Mouse (Mus musculus): ENCODE results near the gene Gm40460. TPM values are rescaled to one million over a fixed set of nuclear protein-coding genes. Genes with fewer than 3 reads are reported as not detected.
"Not testable (repeated sequence)": the region's sequence is repeated elsewhere in the genome, so short reads cannot be mapped to it uniquely, and the experiment has no call there.

The Gm40460 gene
- polyA plus RNA-seq, 1 experiment from 2014 or later, result not detected

DNA sequence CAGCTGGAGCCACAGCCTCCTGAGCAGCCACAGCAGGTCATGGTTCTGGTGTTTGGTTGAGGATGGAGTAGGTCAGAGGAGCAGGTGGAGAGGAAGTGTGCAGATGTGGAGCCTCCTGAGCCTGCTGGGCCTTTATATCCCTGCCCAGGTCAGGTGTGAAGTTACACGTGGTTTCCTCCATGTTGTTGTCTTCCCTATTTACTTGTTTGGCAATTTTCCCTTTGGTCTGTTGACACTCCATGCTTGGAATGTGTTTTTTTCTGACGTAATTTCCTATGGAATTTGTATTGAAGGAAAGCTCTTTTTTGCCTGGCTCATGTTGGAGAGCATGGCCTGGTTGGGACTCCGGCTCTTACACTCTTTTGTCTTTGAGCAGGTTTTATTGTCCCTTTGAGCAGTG is 11.0 kb downstream of the Gm40460 start, which contains the start of gene Krtap5-5:
Gene Krtap5-5, minus strand, starts transcription at position 101 of the 400 bp plus-strand sequence.
- not testable (repeated sequence) for H3K9me3 ChIP-seq; H3K4me3 ChIP-seq; H3K27ac ChIP-seq; H3K4me1 ChIP-seq (replicated peaks); H3K27me3 ChIP-seq (ENCODE audit: insufficient read depth, poor library complexity, severe bottlenecking); H3K36me3 ChIP-seq; DNase-seq (ENCODE audit: low spot score)
- 55% methylated on average over 3 of the region's 3 CpGs for WGBS

DNA sequence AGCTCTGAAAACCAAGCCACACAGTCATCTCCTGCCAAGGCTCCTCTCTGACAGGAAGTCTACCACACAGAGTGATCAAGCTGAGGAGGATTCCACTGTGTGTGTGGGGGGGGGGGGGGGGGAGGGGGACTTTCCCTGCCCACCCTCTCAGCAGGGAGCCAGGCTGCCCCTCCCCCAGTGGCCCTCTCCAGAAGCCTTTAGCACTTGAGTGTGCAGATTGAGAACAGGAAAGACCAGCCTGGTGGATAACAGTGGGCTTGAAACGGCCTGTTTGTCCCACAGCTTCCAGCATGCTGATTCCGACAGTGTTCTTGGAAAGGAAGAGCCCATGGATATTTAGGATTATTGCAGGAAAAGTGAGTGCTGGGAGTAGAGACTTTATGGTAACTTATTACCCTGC is 16.4 kb downstream of the Gm40460 start:
- 44% methylated on average over 2 of the region's 2 CpGs for WGBS
- no peak overlapping the region for H3K27ac ChIP-seq
- peaks cover 4% of the 10 kb centered on the region for H3K4me1 ChIP-seq (replicated peaks)
- H3K27me3 ChIP-seq (ENCODE audit: insufficient read depth, poor library complexity, severe bottlenecking), result no peaks in the 10 kb centered on the region
- H3K36me3 ChIP-seq, result no peaks in the 10 kb centered on the region
- no peak overlapping the region for H3K4me3 ChIP-seq
- no peak for DNase-seq (ENCODE audit: low spot score)
- H3K9me3 ChIP-seq, result no peaks in the 10 kb centered on the region

DNA sequence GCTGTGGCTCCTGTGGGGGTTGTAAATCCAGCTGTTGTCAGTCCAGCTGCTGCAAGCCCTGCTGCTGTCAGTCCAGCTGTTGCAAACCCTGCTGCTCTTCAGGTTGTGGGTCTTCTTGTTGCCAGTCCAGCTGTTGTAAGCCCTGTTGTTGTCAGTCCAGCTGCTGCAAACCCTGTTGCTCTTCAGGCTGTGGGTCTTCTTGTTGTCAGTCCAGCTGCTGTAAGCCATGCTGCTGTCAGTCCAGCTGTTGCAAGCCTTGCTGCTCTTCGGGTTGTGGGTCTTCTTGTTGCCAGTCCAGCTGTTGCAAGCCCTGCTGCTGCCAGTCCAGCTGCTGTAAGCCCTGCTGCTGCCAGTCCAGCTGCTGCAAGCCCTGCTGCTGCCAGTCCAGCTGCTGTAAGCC is 28.7 kb downstream of the Gm40460 start:
- not testable (repeated sequence) for H3K4me1 ChIP-seq (replicated peaks); H3K4me3 ChIP-seq; H3K36me3 ChIP-seq; H3K9me3 ChIP-seq; H3K27me3 ChIP-seq (ENCODE audit: insufficient read depth, poor library complexity, severe bottlenecking); H3K27ac ChIP-seq; DNase-seq (ENCODE audit: low spot score)
- 66% methylated on average over 1 of the region's 1 CpGs for WGBS

DNA sequence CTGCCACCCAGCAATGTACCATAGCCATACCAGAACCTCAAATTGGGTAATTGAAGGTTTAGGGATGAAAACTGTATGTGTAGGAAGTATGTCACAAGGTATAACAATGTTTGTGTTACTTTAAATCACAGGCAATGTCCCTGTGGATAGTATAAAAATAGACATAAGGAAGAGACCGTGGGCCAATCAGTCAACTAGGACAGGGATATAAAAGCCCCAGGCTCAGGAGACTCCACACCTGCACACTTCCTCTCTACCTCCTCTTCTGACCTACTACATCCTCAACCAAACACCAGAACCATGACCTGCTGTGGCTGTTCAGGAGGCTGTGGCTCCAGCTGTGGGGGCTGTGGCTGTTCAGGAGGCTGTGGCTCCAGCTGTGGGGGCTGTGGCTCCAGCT is 29.3 kb downstream of the Gm40460 start, which contains the start of gene Gm7579:
Gene Gm7579, plus strand, starts transcription at position 301 of the 400 bp plus-strand sequence.
- H3K4me3 ChIP-seq, result no peak within 1 kb of the TSS
- no peaks in the 10 kb centered on the region for H3K4me1 ChIP-seq (replicated peaks)
- no peak within 1 kb of the TSS for H3K27ac ChIP-seq
- WGBS, result 89% methylated on average over 1 of the region's 1 CpGs
- no peak for DNase-seq (ENCODE audit: low spot score)
- H3K36me3 ChIP-seq, result no peaks in the 10 kb centered on the region
- H3K9me3 ChIP-seq, result no peaks in the 10 kb centered on the region
- H3K27me3 ChIP-seq (ENCODE audit: insufficient read depth, poor library complexity, severe bottlenecking), result no peaks in the 10 kb centered on the region

DNA sequence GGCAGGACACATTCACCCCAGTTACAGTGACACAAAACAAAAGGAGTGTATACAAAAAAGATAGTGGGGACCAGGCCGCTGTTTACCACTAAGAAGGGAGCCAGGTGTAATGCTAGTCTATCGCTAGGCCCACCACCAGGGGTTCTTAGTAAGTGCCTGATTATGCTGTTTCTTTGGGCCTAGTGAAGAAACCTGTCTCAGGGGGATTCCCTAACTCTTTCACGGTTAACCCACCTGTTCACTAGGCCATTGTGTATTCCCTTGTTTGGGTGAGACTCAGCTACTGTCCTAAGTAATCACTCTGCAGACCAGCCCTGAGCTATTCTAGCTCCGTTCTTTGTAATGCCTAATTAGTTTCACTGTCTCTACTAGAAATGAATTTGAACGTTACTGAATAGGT is 34.0 kb downstream of the Gm40460 start:
- not testable (repeated sequence) for H3K9me3 ChIP-seq; H3K27me3 ChIP-seq (ENCODE audit: insufficient read depth, poor library complexity, severe bottlenecking); H3K36me3 ChIP-seq; DNase-seq (ENCODE audit: low spot score); H3K27ac ChIP-seq; H3K4me3 ChIP-seq; H3K4me1 ChIP-seq (replicated peaks)
- 74% methylated on average over 5 of the region's 5 CpGs for WGBS

DNA sequence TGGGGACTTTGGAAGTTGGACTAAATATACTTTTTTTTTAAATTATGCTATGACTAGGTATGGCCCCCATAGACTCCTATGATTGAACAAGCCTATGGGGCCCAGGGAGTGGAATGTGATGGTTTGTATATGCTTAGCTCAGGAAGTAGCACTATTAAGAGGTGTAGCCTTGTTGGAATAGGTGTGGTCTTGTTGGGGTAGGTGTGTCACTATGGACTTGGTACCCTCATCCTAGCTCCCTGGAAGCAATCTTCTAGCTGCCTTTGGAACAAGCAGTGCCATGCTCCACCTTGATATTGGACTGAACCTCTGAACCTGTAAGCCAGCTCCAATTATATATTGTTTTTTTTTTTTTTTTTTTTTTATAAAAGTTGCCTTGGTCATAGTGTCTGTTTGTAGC is 35.4 kb downstream of the Gm40460 start:
- Histone ChIP-seq H3K4me1 (replicated peaks) (no peaks in the 10 kb centered on the region), H3K27ac (no peak overlapping the region), H3K4me3 (no peak overlapping the region), H3K27me3 (ENCODE audit: insufficient read depth, poor library complexity, severe bottlenecking) (no peaks in the 10 kb centered on the region), H3K9me3 (no peaks in the 10 kb centered on the region), H3K36me3 (no peaks in the 10 kb centered on the region)
- no peak for DNase-seq (ENCODE audit: low spot score)

DNA sequence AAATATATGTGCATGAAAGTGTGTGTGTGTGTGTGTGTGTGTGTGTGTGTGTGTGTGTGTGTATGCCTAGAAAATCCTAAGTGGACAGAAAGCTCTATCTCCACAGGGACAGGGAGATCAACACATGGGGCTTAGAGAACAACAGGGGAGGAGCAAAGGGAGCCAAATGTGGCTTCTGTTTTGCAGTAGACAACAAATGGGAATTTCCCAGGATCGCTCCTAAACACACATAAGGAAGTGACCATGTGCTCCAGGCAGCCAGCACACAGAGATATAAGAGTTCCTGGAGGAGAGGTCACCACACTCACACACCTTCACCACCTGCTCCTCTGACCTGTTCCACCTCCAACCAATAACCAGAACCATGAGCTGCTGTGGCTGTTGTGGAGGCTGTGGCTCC is 39.8 kb downstream of the Gm40460 start, which contains the start of gene Krtap5-3:
Gene Krtap5-3, plus strand, starts transcription at position 301 of the 400 bp plus-strand sequence.
- no peaks in the 10 kb centered on the region for H3K27me3 ChIP-seq (ENCODE audit: insufficient read depth, poor library complexity, severe bottlenecking)
- no peaks in the 10 kb centered on the region for H3K36me3 ChIP-seq
- H3K27ac ChIP-seq, result no peak within 1 kb of the TSS
- H3K4me3 ChIP-seq, result no peak within 1 kb of the TSS
- H3K4me1 ChIP-seq (replicated peaks), result no peaks in the 10 kb centered on the region
- no peaks in the 10 kb centered on the region for H3K9me3 ChIP-seq
- 75% methylated on average over 1 of the region's 1 CpGs for WGBS
- no peak for DNase-seq (ENCODE audit: low spot score)

DNA sequence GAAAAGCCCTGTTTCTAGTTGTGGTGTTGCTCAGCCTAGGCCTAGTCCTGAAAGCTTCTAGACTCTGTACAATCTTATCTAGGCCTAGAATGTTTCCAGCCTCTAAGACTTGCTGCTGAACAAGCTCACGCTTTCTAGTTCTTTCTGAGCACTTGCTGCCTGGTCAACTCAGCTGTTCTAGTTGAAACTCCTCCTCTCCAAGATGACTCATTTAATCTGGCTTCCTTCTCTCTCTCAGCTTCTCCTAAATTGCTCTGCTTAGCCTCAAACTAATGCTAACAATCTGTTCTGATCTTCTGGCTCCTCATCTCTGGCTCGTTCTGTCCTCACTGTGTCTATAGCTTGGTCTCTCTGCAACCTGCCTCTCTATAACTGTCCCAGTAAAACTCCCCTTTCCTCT is 42.1 kb downstream of the Gm40460 start:
- Histone ChIP-seq H3K4me3 (no peak overlapping the region), H3K27me3 (ENCODE audit: insufficient read depth, poor library complexity, severe bottlenecking) (no peaks in the 10 kb centered on the region), H3K27ac (no peak overlapping the region), H3K4me1 (replicated peaks) (no peaks in the 10 kb centered on the region), H3K36me3 (no peaks in the 10 kb centered on the region), H3K9me3 (no peaks in the 10 kb centered on the region)
- 87% methylated on average over 2 of the region's 2 CpGs for WGBS
- DNase-seq (ENCODE audit: low spot score), result no peak

Other genes starting within 250 kb of the Gm40460 start
- gene Mob2, start 180.0 kb downstream of the Gm40460 start, polyA plus RNA-seq (2016; fragmentation: Nextera tagmentation; extraction: Ambion mirVana), result 61.4 and 62.4 TPM in 2 replicates
- 7.8 and 20.1 TPM in 2 replicates for gene Dusp8, start 145.2 kb downstream of the Gm40460 start, polyA plus RNA-seq (2016; fragmentation: Nextera tagmentation; extraction: Ambion mirVana)
- gene Gm45618, start 120.3 kb downstream of the Gm40460 start, polyA plus RNA-seq (2016; fragmentation: Nextera tagmentation; extraction: Ambion mirVana), result not detected in 2 replicates
- gene Gm39115, start 105.0 kb downstream of the Gm40460 start, polyA plus RNA-seq (2016; fragmentation: Nextera tagmentation; extraction: Ambion mirVana), result not detected in 2 replicates
- gene Gm45337, start 96.5 kb downstream of the Gm40460 start, polyA plus RNA-seq (2016; fragmentation: Nextera tagmentation; extraction: Ambion mirVana), result not detected in 2 replicates
- not detected in 2 replicates for gene Gm29735, start 84.0 kb downstream of the Gm40460 start, polyA plus RNA-seq (2016; fragmentation: Nextera tagmentation; extraction: Ambion mirVana)
- not detected in 2 replicates for gene Gm4553, start 75.3 kb downstream of the Gm40460 start, polyA plus RNA-seq (2016; fragmentation: Nextera tagmentation; extraction: Ambion mirVana)
- gene Krtap5-2, start 65.1 kb downstream of the Gm40460 start, polyA plus RNA-seq (2016; fragmentation: Nextera tagmentation; extraction: Ambion mirVana), result not detected in 2 replicates
- gene Gm10153, start 50.7 kb downstream of the Gm40460 start, polyA plus RNA-seq (2016; fragmentation: Nextera tagmentation; extraction: Ambion mirVana), result not detected in 2 replicates
- gene Krtap5-3, start 39.7 kb downstream of the Gm40460 start, polyA plus RNA-seq (2016; fragmentation: Nextera tagmentation; extraction: Ambion mirVana), result not detected in 2 replicates
- not detected in 2 replicates for gene Gm7579, start 29.2 kb downstream of the Gm40460 start, polyA plus RNA-seq (2016; fragmentation: Nextera tagmentation; extraction: Ambion mirVana)
- not detected in 2 replicates for gene Krtap5-5, start 11.1 kb downstream of the Gm40460 start, polyA plus RNA-seq (2016; fragmentation: Nextera tagmentation; extraction: Ambion mirVana)
- gene Gm2431, start 17.3 kb upstream of the Gm40460 start, polyA plus RNA-seq (2016; fragmentation: Nextera tagmentation; extraction: Ambion mirVana), result not detected in 2 replicates
- gene Gm4559, start 33.3 kb upstream of the Gm40460 start, polyA plus RNA-seq (2016; fragmentation: Nextera tagmentation; extraction: Ambion mirVana), result not detected in 2 replicates
- not detected in 2 replicates for gene Krtap5-1, start 56.0 kb upstream of the Gm40460 start, polyA plus RNA-seq (2016; fragmentation: Nextera tagmentation; extraction: Ambion mirVana)
- gene Krtap5-4, start 62.5 kb upstream of the Gm40460 start, polyA plus RNA-seq (2016; fragmentation: Nextera tagmentation; extraction: Ambion mirVana), result not detected in 2 replicates
- gene Ifitm10, start 132.7 kb upstream of the Gm40460 start, polyA plus RNA-seq (2016; fragmentation: Nextera tagmentation; extraction: Ambion mirVana), result 0.63 and 1.1 TPM in 2 replicates
- gene Gm49369, start 141.6 kb upstream of the Gm40460 start, polyA plus RNA-seq (2016; fragmentation: Nextera tagmentation; extraction: Ambion mirVana), result 1.5 TPM in 1 of 2 replicates, not detected in the other
- gene Ctsd, start 147.0 kb upstream of the Gm40460 start, polyA plus RNA-seq (2016; fragmentation: Nextera tagmentation; extraction: Ambion mirVana), result 159 and 198 TPM in 2 replicates
- gene Syt8, start 193.8 kb upstream of the Gm40460 start, polyA plus RNA-seq (2016; fragmentation: Nextera tagmentation; extraction: Ambion mirVana), result not detected in 2 replicates
- gene Tnni2, start 200.7 kb upstream of the Gm40460 start, polyA plus RNA-seq (2016; fragmentation: Nextera tagmentation; extraction: Ambion mirVana), result 1.2 and 1.3 TPM in 2 replicates
- 17.9 and 19.4 TPM in 2 replicates for gene Lsp1, start 219.7 kb upstream of the Gm40460 start, polyA plus RNA-seq (2016; fragmentation: Nextera tagmentation; extraction: Ambion mirVana)

All from hindbrain, embryonic 10.5 days (tissue).